Mouse (Mus musculus): Measurements from ENCODE around the gene Nectin2. TPM values are rescaled to one million over a fixed set of nuclear protein-coding genes. Genes with fewer than 3 reads are reported as not detected.
"Not testable (repeated sequence)": the region's sequence is repeated elsewhere in the genome, so short reads cannot be mapped to it uniquely, and the experiment has no call there.

Nectin2 gene
- 66.5 and 81.4 TPM in 2 replicates for polyA plus RNA-seq (2015; fragmentation: Nextera tagmentation; extraction: Ambion mirVana)

DNA sequence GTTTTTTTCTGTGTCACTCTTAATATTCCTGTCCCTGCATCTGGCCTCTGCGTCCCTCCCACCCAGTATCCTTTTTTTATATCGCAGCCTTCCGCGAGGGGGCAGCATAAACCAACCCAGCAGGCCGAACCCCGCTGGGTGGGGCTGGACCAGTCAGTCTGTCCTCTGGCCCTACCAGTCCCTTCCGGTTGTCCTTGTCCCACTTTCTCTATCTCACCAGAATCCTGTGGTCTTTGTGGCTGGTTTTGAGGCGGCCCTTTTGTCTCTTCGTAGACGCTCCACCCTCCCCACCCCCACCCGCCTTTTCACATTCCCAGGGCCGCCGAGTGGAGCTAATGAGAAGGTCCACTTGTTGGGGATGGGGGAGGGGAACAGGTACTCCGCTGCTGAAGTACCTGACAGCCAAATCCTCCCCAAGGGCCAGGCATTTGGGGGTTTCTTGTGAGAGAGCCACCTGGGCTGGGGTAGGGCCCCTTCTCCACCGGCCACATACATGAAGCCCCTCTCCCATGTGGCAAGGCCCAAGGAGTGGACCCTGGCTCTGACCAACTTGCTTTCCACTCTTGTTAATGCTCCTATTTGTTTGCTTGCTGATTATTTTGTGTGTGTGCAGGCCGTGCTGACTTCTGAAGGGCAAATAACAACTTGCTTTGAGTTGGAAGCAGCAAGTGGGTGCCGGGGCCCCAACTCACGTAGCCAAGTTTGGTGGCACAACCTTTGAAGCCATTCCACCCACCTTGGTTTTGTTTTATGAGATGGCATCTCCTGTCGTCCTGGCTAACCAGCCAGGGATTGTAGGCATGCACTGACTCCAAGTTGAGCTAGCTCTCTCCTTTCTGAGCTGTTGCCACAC, at the start of gene Nectin2:
Gene Nectin2 (minus strand): TSS at position 267 of the 853 bp plus-strand sequence.
- peak within 1 kb of the TSS; percentile 90 for H3K4me2 ChIP-seq
- WGBS = 16% methylated on average over 19 of the region's 19 CpGs
- ATAC-seq (replicated peaks; ENCODE audit: insufficient number of reproducible peaks, insufficient read depth, low FRiP score, low read depth) = peak; percentile 53
- no peaks in the 10 kb centered on the region for H3K27me3 ChIP-seq
- peaks cover 59% of the 10 kb centered on the region for H3K4me1 ChIP-seq (replicated peaks)
- H3K9ac ChIP-seq = peak within 1 kb of the TSS; percentile 92
- peak within 1 kb of the TSS; percentile 85 for H3K4me3 ChIP-seq
- no peaks in the 10 kb centered on the region for H3K36me3 ChIP-seq
- H3K27ac ChIP-seq = peak within 1 kb of the TSS; percentile 90
- no peaks in the 10 kb centered on the region for H3K9me3 ChIP-seq (replicated peaks)

DNA sequence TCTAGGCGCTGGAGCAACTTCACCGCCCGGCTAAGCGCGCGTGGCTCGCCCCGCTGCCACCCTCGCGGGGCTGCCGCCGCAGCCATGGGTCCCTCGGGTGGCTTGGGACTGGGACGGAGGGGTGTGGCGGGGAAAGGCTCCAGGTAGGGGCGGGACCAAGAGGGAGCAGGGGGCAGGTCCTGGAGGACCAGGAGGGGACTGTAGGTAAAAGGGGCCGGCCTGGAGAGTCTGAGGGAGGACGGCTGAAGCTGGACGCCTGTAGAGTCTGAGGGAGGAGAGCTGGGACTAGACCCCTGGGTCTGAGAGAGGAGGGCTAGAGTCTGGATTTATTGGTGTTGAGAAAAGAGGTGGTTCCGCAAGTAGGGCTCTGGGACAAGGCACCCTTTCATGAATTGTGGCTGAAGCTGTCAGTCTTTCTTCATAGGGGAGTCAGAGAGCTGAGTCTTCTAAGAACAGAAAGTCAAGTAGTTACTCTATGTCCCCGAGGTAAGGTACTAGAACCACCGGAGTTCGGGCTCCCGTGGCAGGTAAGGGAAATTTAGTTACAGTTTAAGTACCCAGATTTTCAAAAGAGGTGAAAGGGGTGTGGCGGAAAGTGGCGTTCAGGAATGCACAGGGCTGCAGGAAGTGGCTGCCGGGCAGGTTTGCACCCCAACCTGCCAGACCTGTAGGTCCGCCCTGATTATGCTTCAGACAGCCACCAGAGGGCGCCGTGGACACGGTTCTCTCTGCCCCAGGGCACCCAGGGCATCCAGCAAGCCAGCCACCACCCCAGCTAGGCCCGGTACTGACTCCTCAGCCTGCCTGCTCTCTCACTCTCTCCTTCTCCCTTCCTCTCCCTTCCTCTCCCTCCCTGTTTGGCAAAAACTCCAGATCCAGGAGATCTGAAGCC, 46.7 kb upstream of the Nectin2 start, which contains the start of gene Cblc:
Gene Cblc (minus strand): TSS at position 113 of the 892 bp plus-strand sequence.
- no peak within 1 kb of the TSS for H3K27ac ChIP-seq
- WGBS = 3% methylated on average over 32 of the region's 32 CpGs
- H3K36me3 ChIP-seq = no peaks in the 10 kb centered on the region
- H3K9me3 ChIP-seq (replicated peaks) = no peaks in the 10 kb centered on the region
- peak; percentile 44 for ATAC-seq (replicated peaks; ENCODE audit: insufficient number of reproducible peaks, insufficient read depth, low FRiP score, low read depth)
- peaks cover 9% of the 10 kb centered on the region for H3K4me1 ChIP-seq (replicated peaks)
- peak within 1 kb of the TSS; percentile 32 for H3K4me3 ChIP-seq
- peaks cover 22% of the 10 kb centered on the region for H3K27me3 ChIP-seq
- H3K9ac ChIP-seq = 0 out of 2 replicates have a peak within 1 kb of the TSS, but pooled peaks have one; percentile 33
- peak within 1 kb of the TSS; percentile 50 for H3K4me2 ChIP-seq

- Histone ChIP-seq H3K9me3 (replicated peaks) (no peaks in the 10 kb centered on the region), H3K27me3 (peaks cover 22% of the 10 kb centered on the region), H3K9ac (0 out of 2 replicates have a peak overlapping the region, but pooled peaks have one; percentile 33), H3K4me3 (peak overlapping the region; percentile 32), H3K4me2 (peak overlapping the region; percentile 50), H3K4me1 (replicated peaks) (peaks cover 9% of the 10 kb centered on the region), H3K36me3 (no peaks in the 10 kb centered on the region), H3K27ac (no peak overlapping the region)
- WGBS = 14% methylated on average over 18 of the region's 18 CpGs
- ATAC-seq (replicated peaks; ENCODE audit: insufficient number of reproducible peaks, insufficient read depth, low FRiP score, low read depth) = no peak
These were observed 46.0 kb upstream of the Nectin2 start for GRCm38 (mm10) chr7:19796254-19796653.

DNA sequence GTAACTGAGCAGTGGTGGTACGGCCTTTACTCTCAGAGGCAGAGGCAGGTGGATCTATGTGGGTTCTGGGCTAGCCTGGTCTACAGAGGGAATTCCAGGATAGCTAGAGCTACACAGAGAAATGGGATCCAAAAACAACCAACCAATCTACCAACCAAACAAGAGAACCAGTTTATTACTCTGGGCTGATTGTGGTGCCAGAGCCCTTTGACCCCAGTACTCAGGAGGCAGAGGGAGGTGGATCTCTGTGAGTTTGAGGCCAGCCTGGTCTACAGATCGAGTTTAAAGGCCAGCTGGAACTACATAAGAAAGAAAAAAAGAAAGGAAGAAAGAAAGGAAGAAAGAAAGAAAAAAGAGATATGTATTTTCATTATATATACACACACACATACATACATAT, 45.0 kb upstream of the Nectin2 start:
- Histone ChIP-seq H3K4me1 (replicated peaks) (peaks cover 10% of the 10 kb centered on the region), H3K4me3 (no peak overlapping the region), H3K27ac (no peak overlapping the region), H3K9ac (no peak overlapping the region), H3K36me3 (no peaks in the 10 kb centered on the region), H3K9me3 (replicated peaks) (no peaks in the 10 kb centered on the region), H3K27me3 (peaks cover 22% of the 10 kb centered on the region), H3K4me2 (no peak overlapping the region)
- WGBS = 61% methylated on average over 2 of the region's 2 CpGs
- ATAC-seq (replicated peaks; ENCODE audit: insufficient number of reproducible peaks, insufficient read depth, low FRiP score, low read depth) = no peak

DNA sequence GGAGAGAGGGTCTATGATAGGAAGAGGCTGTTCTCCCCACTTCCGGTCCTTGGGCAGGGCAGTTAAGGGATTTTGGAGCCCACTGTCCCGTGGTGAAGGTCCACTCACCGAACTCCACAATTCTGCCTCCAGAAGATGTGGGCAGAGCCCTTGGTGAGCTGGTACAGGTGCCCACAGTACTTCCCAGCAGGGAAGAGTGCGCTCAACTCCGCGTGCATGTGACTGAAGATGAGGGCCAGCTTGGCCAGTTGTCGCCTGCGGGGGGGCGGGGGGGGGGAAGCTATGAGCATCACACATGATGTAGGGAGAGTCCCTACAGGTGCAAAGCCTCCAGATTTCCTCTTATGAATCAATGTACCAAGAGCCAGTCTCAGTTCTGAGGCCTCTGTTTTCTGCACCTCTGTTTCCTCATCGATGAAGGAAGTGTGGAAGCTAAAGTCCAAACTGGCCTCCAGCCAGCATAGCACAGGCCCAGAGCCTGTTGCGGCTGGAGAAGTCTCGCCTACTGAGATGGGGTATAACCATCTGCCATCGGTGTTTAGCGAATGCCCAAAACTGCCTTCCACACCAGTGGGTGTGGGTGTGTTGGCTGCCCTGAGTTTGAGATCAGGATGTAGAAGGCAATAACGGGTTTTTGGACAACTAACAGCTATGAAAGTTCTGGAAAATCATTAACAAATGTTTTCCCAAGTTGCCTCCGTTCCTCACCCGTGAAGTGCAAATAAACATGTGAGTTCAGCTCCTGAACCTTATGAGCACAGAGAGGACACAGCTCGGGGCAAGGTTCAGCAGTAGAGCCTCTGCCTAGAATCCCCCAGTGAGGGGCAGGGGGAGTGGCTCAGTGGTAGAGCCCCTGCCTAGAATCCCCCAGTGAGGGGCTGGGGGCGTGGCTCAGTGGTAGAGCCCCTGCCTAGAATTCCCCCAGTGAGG, 42.7 kb upstream of the Nectin2 start:
- Histone ChIP-seq H3K27ac (no peak overlapping the region), H3K9ac (no peak overlapping the region), H3K36me3 (no peaks in the 10 kb centered on the region), H3K4me3 (no peak overlapping the region), H3K4me2 (no peak overlapping the region), H3K4me1 (replicated peaks) (peaks cover 14% of the 10 kb centered on the region), H3K9me3 (replicated peaks) (no peaks in the 10 kb centered on the region), H3K27me3 (peaks cover 22% of the 10 kb centered on the region)
- no peak for ATAC-seq (replicated peaks; ENCODE audit: insufficient number of reproducible peaks, insufficient read depth, low FRiP score, low read depth)
- 78% methylated on average over 19 of the region's 19 CpGs for WGBS

- H3K36me3 ChIP-seq; H3K4me3 ChIP-seq; H3K4me1 ChIP-seq (replicated peaks); H3K9ac ChIP-seq; H3K9me3 ChIP-seq (replicated peaks); H3K27ac ChIP-seq; ATAC-seq (replicated peaks; ENCODE audit: insufficient number of reproducible peaks, insufficient read depth, low FRiP score, low read depth); H3K4me2 ChIP-seq: not testable (repeated sequence)
- WGBS = 84% methylated on average over 2 of the region's 2 CpGs
- peaks cover 14% of the 10 kb centered on the region for H3K27me3 ChIP-seq
These were observed 41.2 kb upstream of the Nectin2 start for GRCm38 (mm10) chr7:19791504-19791903.

- H3K9me3 ChIP-seq (replicated peaks) = no peaks in the 10 kb centered on the region
- peak overlapping the region; percentile 47; the same call in 1 of the 2 replicates for H3K27ac ChIP-seq
- no peaks in the 10 kb centered on the region for H3K36me3 ChIP-seq
- H3K4me1 ChIP-seq (replicated peaks) = peaks cover 6% of the 10 kb centered on the region
- under 1% methylated on average over 19 of the region's 19 CpGs for WGBS
- peak overlapping the region; percentile 63 for H3K9ac ChIP-seq
- no peaks in the 10 kb centered on the region; the same call in 1 of the 2 replicates for H3K27me3 ChIP-seq
- ATAC-seq (replicated peaks; ENCODE audit: insufficient number of reproducible peaks, insufficient read depth, low FRiP score, low read depth) = peak; percentile 61
- peak overlapping the region; percentile 50 for H3K4me3 ChIP-seq
- peak overlapping the region; percentile 91 for H3K4me2 ChIP-seq
These were observed 39.6 kb upstream of the Nectin2 start for GRCm38 (mm10) chr7:19789904-19790347.

DNA sequence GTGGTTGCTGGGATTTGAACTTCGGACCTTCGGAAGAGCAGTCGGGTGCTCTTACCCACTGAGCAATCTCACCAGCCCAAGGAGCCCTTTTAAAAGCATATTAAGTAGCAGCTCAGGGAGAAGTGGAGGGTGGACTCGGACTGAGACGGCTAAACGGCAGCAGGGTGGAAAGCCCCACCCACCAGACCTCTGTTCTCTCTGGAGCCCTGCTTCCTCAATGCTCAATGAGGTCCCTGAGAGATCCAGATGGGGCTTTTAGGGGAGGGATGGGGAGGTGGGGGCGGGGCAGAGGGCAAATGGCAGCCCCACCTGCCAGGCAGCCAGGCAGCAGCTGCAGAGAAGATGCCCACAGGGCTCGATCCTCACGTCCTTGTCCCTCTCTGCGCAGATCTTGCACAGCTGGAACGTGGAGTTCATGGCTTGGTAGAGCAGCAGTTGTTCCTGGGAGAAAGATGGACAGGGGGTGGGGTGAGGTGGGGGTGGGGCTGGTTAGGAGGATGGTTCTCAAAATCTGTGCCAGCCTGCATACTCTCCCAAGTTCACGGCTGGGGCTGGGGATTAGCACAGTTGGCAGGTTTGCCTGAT, 35.7 kb upstream of the Nectin2 start:
- no peak overlapping the region for H3K4me2 ChIP-seq
- no peaks in the 10 kb centered on the region for H3K9me3 ChIP-seq (replicated peaks)
- H3K4me3 ChIP-seq = no peak overlapping the region
- H3K9ac ChIP-seq = no peak overlapping the region
- H3K4me1 ChIP-seq (replicated peaks) = peaks cover 6% of the 10 kb centered on the region
- H3K27ac ChIP-seq = no peak overlapping the region
- WGBS = 38% methylated on average over 12 of the region's 12 CpGs
- no peaks in the 10 kb centered on the region; the same call in 1 of the 2 replicates for H3K27me3 ChIP-seq
- ATAC-seq (replicated peaks; ENCODE audit: insufficient number of reproducible peaks, insufficient read depth, low FRiP score, low read depth) = no peak
- H3K36me3 ChIP-seq = no peaks in the 10 kb centered on the region

DNA sequence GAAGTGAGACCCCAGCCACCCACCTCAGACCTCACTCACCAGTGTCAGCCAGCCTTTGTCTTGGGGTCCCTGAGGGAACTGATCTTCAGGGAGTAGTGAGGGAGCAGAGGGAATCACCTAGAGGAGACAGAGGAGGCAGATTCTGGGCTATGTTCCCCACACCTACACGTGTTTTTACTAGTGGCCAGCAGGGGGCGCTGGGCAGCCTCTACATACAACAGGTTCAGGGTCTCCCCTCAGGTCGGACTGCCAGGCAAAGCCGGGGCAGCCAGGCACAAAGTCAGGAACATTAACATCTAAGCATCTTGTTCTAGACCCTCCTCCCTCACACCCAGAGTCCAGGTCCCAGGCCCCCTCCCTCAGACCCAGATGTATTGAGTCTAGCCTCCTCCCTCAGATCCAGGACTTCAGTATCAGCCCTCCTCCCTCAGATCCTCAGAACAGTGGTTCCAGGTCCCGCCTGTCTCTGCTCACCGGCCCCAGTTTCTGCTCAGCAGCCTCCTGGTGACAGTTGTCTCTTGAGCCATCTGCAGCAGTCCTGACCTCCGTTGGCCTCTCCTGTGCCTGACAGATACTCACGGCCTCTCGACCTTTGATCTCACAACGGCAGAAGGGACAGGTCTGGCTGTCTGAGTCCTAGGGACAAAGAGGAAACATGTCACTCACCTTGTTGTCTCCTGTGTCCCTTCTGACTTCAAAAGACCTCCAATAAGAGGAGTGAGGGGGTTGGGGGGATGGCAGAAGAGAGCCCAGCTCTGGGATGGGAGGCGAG, 34.7 kb upstream of the Nectin2 start:
- peaks cover 3% of the 10 kb centered on the region for H3K4me1 ChIP-seq (replicated peaks)
- WGBS = 26% methylated on average over 11 of the region's 11 CpGs
- ATAC-seq (replicated peaks; ENCODE audit: insufficient number of reproducible peaks, insufficient read depth, low FRiP score, low read depth) = no peak

More for the DNA sequence above, 34.7 kb upstream of the Nectin2 start:
- Histone ChIP-seq H3K9ac (no peak overlapping the region), H3K36me3 (no peaks in the 10 kb centered on the region), H3K27ac (no peak overlapping the region), H3K4me2 (no peak overlapping the region), H3K27me3 (no peaks in the 10 kb centered on the region), H3K4me3 (no peak overlapping the region), H3K9me3 (replicated peaks) (no peaks in the 10 kb centered on the region)

Data from heart, embryonic 15.5 days (tissue).